ENCODE assay signal across 8 mouse cellular contexts in the genomic region with DNA sequence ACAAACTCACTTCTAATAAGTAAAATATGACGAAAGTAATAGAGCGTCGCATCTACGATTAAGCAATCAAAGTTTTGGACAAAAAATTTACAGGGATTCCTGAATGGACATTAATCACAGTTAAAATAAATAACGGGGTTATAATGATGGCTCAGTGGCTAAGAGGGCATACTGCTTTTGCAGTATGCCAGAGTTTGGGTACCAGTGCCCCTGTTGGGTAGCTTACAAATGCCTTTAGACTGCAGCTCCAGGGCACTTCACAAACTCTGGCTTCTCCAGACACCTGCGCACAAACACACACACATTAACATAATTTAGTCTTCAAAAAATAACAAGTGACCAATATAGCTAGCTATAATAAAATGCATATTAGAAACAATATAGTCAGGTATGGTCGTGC. TPM values are rescaled to one million over a fixed set of nuclear protein-coding genes. Genes with fewer than 3 reads are reported as not detected.
DNase-seq lines count a peak whose midpoint lies in the region; ATAC-seq and TF ChIP-seq lines count a peak whose summit lies in the region.

No protein-coding gene starts in this region.

- 49% methylated on average over 7 of the region's 7 CpGs for WGBS in heart, postnatal 0 days
- WGBS in hindbrain, embryonic 12.5 days = 42% methylated on average over 7 of the region's 7 CpGs
- WGBS in midbrain, embryonic 12.5 days = 42% methylated on average over 7 of the region's 7 CpGs

- peak overlapping the region; percentile 99; the same call in 1 of the 2 replicates for H3K9ac ChIP-seq in heart, postnatal 0 days (replicated peaks; ENCODE audit: low read depth, low read length)
- no peak overlapping the region for H3K9ac ChIP-seq in hindbrain, embryonic 12.5 days
- H3K9ac ChIP-seq in midbrain, embryonic 12.5 days (replicated peaks) = no peak overlapping the region; the same call in 1 of the 2 replicates

- peak overlapping the region; percentile 93 for H3K4me3 ChIP-seq in heart, postnatal 0 days (ENCODE audit: low read depth, low read length)
- H3K4me3 ChIP-seq in hindbrain, embryonic 12.5 days = peak overlapping the region; percentile 96
- peak overlapping the region; percentile 96 for H3K4me3 ChIP-seq in midbrain, embryonic 12.5 days

- peaks cover 26% of the 10 kb centered on the region for H3K36me3 ChIP-seq in heart, postnatal 0 days (replicated peaks; ENCODE audit: control insufficient read depth, insufficient read depth, low read length)
- H3K36me3 ChIP-seq in hindbrain, embryonic 12.5 days = peaks cover 23% of the 10 kb centered on the region
- H3K36me3 ChIP-seq in midbrain, embryonic 12.5 days = peaks cover 26% of the 10 kb centered on the region

- H3K9me3 ChIP-seq in heart, postnatal 0 days (replicated peaks; ENCODE audit: control insufficient read depth, low read length) = no peaks in the 10 kb centered on the region
- H3K9me3 ChIP-seq in hindbrain, embryonic 12.5 days (replicated peaks) = no peaks in the 10 kb centered on the region
- H3K9me3 ChIP-seq in midbrain, embryonic 12.5 days = no peaks in the 10 kb centered on the region

- peak overlapping the region; percentile 91 for H3K4me2 ChIP-seq in heart, postnatal 0 days (ENCODE audit: low read depth, low read length)
- peak overlapping the region; percentile 63 for H3K4me2 ChIP-seq in hindbrain, embryonic 12.5 days (replicated peaks)
- H3K4me2 ChIP-seq in midbrain, embryonic 12.5 days (replicated peaks) = 0 out of 2 replicates have a peak overlapping the region, but pooled peaks have one; percentile 25

- DNase-seq in heart, postnatal 0 days (ENCODE audit: low spot score) = no peak
- no peak for DNase-seq in heart, postnatal 10 days
- peak; percentile 0 for DNase-seq in brain, embryonic 18.5 days (ENCODE audit: low read depth, low spot score)
- no peak for DNase-seq in retina, embryonic 14.5 days (ENCODE audit: low spot score)
- no peak for DNase-seq in left cerebral cortex, postnatal 25 days (ENCODE audit: low spot score in 2 of 2)
- no peak for DNase-seq in yolk sac, embryonic 10.5 days (ENCODE audit: low spot score)

- no peaks in the 10 kb centered on the region for H3K27me3 ChIP-seq in heart, postnatal 0 days (ENCODE audit: control insufficient read depth, insufficient read depth, low read length)
- H3K27me3 ChIP-seq in hindbrain, embryonic 12.5 days = no peaks in the 10 kb centered on the region; the same call in 1 of the 2 replicates
- H3K27me3 ChIP-seq in midbrain, embryonic 12.5 days = peaks cover 18% of the 10 kb centered on the region; the same call in 1 of the 2 replicates

- H3K4me1 ChIP-seq in heart, postnatal 0 days (ENCODE audit: control insufficient read depth, insufficient read depth) = peaks cover 14% of the 10 kb centered on the region; the same call in 1 of the 2 replicates
- peaks cover 19% of the 10 kb centered on the region for H3K4me1 ChIP-seq in hindbrain, embryonic 12.5 days
- peaks cover 17% of the 10 kb centered on the region for H3K4me1 ChIP-seq in midbrain, embryonic 12.5 days

- peak overlapping the region; percentile 98; the same call in 1 of the 2 replicates for H3K27ac ChIP-seq in heart, postnatal 0 days (ENCODE audit: low read depth)
- no peak overlapping the region for H3K27ac ChIP-seq in hindbrain, embryonic 12.5 days
- H3K27ac ChIP-seq in midbrain, embryonic 12.5 days (replicated peaks) = no peak overlapping the region

- TF ChIP-seq EP300 in heart, postnatal 0 days (IDR thresholded peaks at IDR 0.05; ENCODE audit: low read depth) = no peak; the same call in 1 of the 2 replicates

- intact Hi-C loops in heart, postnatal 10 days (cut with DNase I) = no loop called here
- intact Hi-C loops in left cerebral cortex, postnatal 25 days (cut with DNase I) = no loop called here

- ATAC-seq in heart, postnatal 0 days (ENCODE audit: insufficient read depth, low read depth) = no peak
- peak; percentile 48 for ATAC-seq in hindbrain, embryonic 12.5 days (ENCODE audit: low FRiP score)
- ATAC-seq in midbrain, embryonic 12.5 days (ENCODE audit: low FRiP score, low read depth) = peak; percentile 56; the same call in 1 of the 2 replicates

- no peak for TF ChIP-seq CTCF in heart, postnatal 0 days (IDR thresholded peaks at IDR 0.05; ENCODE audit: low read depth)

RNA-seq across cellular contexts. Expression of a gene that starts 0.4 kb away (rescaled TPM):
- 186 and 197 TPM in 2 replicates for total RNA-seq in heart, postnatal 0 days (2014; rRNA removed; ENCODE audit: low replicate concordance)
- 243 and 249 TPM in 2 replicates for polyA plus RNA-seq in heart, postnatal 0 days (2015; fragmentation: Nextera tagmentation; extraction: Ambion mirVana)
- 100 to 1,000 TPM; 261 to 290 TPM for total RNA-seq in heart, postnatal 10 days (2021)
- polyA plus RNA-seq in hindbrain, embryonic 12.5 days (2016; fragmentation: Nextera tagmentation; extraction: Ambion mirVana) = 416 and 427 TPM in 2 replicates
- polyA plus RNA-seq in midbrain, embryonic 12.5 days (2016; fragmentation: Nextera tagmentation; extraction: Ambion mirVana) = 463 and 468 TPM in 2 replicates
- 100 to 1,000 TPM; 192 to 208 TPM for total RNA-seq in left cerebral cortex, postnatal 25 days (2021)

Comparison
In these comparisons a context has a peak if more than half of its experiments do, and no peak if none do; other contexts are left out.
1. H3K4me2 ChIP-seq: peak in every context shown above with its lines; median percentile 91 in heart, postnatal 0 days; 63 in hindbrain, embryonic 12.5 days; 25 in midbrain, embryonic 12.5 days.